Mouse (Mus musculus) CH12.LX (cell line): ENCODE measurements at regions not wholly inside any gene's neighbourhood (a gene's known extent, or its start where the extent isn't known, plus 50 kb on each side); places are given as distances from the start of the nearest gene placed in this dataset.

Source experiments
- DNase-seq: peaks from one replicate; pipeline ENCODE4 v3.0.0-alpha.2; 2013; ENCODE audit errors: extremely low read depth
- H3K27ac ChIP-seq: 2 replicates; pipeline ENCODE4 v1.5.1; 2012; ENCODE audit warnings: low read depth, mild to moderate bottlenecking, control low read depth, moderate library complexity; ENCODE audit not compliant: insufficient read depth
- H3K27me3 ChIP-seq: replicated peaks from 2 replicates; pipeline ENCODE3; 2012; ENCODE audit warnings: inconsistent platforms
- H3K36me3 ChIP-seq, 2 experiments: replicated peaks in 1 of 2; 2 replicates each; pipeline versions ENCODE3 to v1.6.1; 2012; ENCODE audit warnings: inconsistent platforms in 1 of 2, low read length in 1 of 2, mild to moderate bottlenecking in 1 of 2, mixed read lengths in 1 of 2, moderate library complexity in 1 of 2; ENCODE audit not compliant: control insufficient read depth in 1 of 2, insufficient read depth in 1 of 2
- H3K4me1 ChIP-seq, 2 experiments: 2 replicates each; pipeline ENCODE4 v1.6.1; 2012; ENCODE audit warnings: inconsistent platforms in 1 of 2, moderate library complexity in 1 of 2; ENCODE audit not compliant: insufficient read depth in 2 of 2, control insufficient read depth in 1 of 2
- H3K4me2 ChIP-seq: 2 replicates; pipeline ENCODE4 v1.6.1; 2012; ENCODE audit warnings: low read depth, mild to moderate bottlenecking, control low read depth; ENCODE audit not compliant: poor library complexity, insufficient read depth, severe bottlenecking
- H3K4me3 ChIP-seq, 3 experiments: fragments of 150-350 bp in 1 of 3; sonication (generic) in 1 of 3; replicated peaks in 1 of 3; 2 replicates each; pipeline versions ENCODE3 to v1.5.1; 2011 to 2012; ENCODE audit warnings: low read depth in 2 of 3, low read length in 2 of 3, mild to moderate bottlenecking in 2 of 3, moderate library complexity in 2 of 3, control low read depth in 1 of 3, improper control_type of control experiment in 1 of 3, inconsistent platforms in 1 of 3, mixed read lengths in 1 of 3; ENCODE audit not compliant: poor library complexity in 1 of 3
- H3K79me2 ChIP-seq: replicated peaks from 2 replicates; pipeline ENCODE4 v1.6.1; 2012; ENCODE audit warnings: mild to moderate bottlenecking, moderate library complexity; ENCODE audit not compliant: control insufficient read depth, poor library complexity, insufficient read depth, severe bottlenecking; ENCODE audit errors: extremely low read depth
- H3K9ac ChIP-seq: 2 replicates; pipeline ENCODE4 v1.6.1; 2012; ENCODE audit warnings: low read depth, mild to moderate bottlenecking, control low read depth, moderate library complexity; ENCODE audit not compliant: insufficient read depth
- H3K9me3 ChIP-seq: replicated peaks from 2 replicates; pipeline ENCODE3; 2012; ENCODE audit warnings: low read length, inconsistent platforms, mixed read lengths
- BHLHE40 ChIP-seq: IDR thresholded peaks from 2 replicates; pipeline ENCODE4 v1.6.1; 2011; ENCODE audit warnings: mild to moderate bottlenecking, low read depth, low read length, improper control_type of control experiment
- CHD1 ChIP-seq: IDR thresholded peaks from 2 replicates; pipeline ENCODE4 v1.6.1; 2012; ENCODE audit warnings: low read depth, low read length, improper control_type of control experiment, inconsistent platforms
- CHD2 ChIP-seq: IDR thresholded peaks from 2 replicates; pipeline ENCODE4 v1.6.1; 2011; ENCODE audit warnings: low read length, improper control_type of control experiment
- CTCF ChIP-seq, 2 experiments: IDR thresholded peaks in 1 of 2; conservative IDR thresholded peaks in 1 of 2; 2 replicates each; pipeline ENCODE4 v1.5.1; 2011 to 2012; ENCODE audit warnings: low read depth in 2 of 2, low read length in 2 of 2, improper control_type of control experiment in 1 of 2, inconsistent platforms in 1 of 2, mild to moderate bottlenecking in 1 of 2, moderate library complexity in 1 of 2
- E2F4 ChIP-seq: IDR thresholded peaks from 2 replicates; pipeline ENCODE4 v1.6.1; 2011; ENCODE audit warnings: low read depth, low read length, improper control_type of control experiment; ENCODE audit not compliant: insufficient replicate concordance
- ELF1 ChIP-seq: IDR thresholded peaks from 2 replicates; pipeline ENCODE4 v1.6.1; 2014; ENCODE audit warnings: low read depth, mild to moderate bottlenecking, inconsistent platforms, low read length, improper control_type of control experiment
- EP300 ChIP-seq: IDR thresholded peaks from 2 replicates; pipeline ENCODE4 v1.6.1; 2011; ENCODE audit warnings: low read length, improper control_type of control experiment
- ETS1 ChIP-seq: conservative IDR thresholded peaks from 2 replicates; pipeline ENCODE4 v1.6.1; 2012; ENCODE audit warnings: low read depth, mild to moderate bottlenecking, inconsistent platforms, low read length, improper control_type of control experiment, moderate library complexity
- GABPA ChIP-seq: IDR thresholded peaks from 2 replicates; pipeline ENCODE4 v1.6.1; 2012; ENCODE audit warnings: low read depth, low read length, improper control_type of control experiment, inconsistent platforms; ENCODE audit not compliant: insufficient replicate concordance
- JUN ChIP-seq: IDR thresholded peaks from 2 replicates; pipeline ENCODE4 v1.6.1; 2011; ENCODE audit warnings: low read depth, mild to moderate bottlenecking, low read length, improper control_type of control experiment, moderate library complexity; ENCODE audit not compliant: insufficient read depth
- JUND ChIP-seq: conservative IDR thresholded peaks from 2 replicates; pipeline ENCODE4 v1.6.1; 2011; ENCODE audit warnings: low read depth, low read length, improper control_type of control experiment
- KAT2A ChIP-seq: IDR thresholded peaks from 2 replicates; pipeline ENCODE4 v1.6.1; 2012; ENCODE audit warnings: low read length, improper control_type of control experiment, inconsistent platforms; ENCODE audit not compliant: insufficient replicate concordance
- MAFK ChIP-seq: IDR thresholded peaks from 2 replicates; pipeline ENCODE4 v1.6.1; 2011; ENCODE audit warnings: low read length, improper control_type of control experiment; ENCODE audit not compliant: insufficient replicate concordance
- MAX ChIP-seq: IDR thresholded peaks from 2 replicates; pipeline ENCODE4 v1.6.1; 2011; ENCODE audit warnings: low read length, improper control_type of control experiment
- MAZ ChIP-seq: IDR thresholded peaks from 2 replicates; pipeline ENCODE4 v1.6.1; 2012; ENCODE audit warnings: low read depth, mild to moderate bottlenecking, inconsistent platforms, low read length, improper control_type of control experiment, moderate library complexity
- MEF2A ChIP-seq: IDR thresholded peaks from 2 replicates; pipeline ENCODE4 v1.6.1; 2014; ENCODE audit warnings: low read depth, mild to moderate bottlenecking, inconsistent platforms, low read length, improper control_type of control experiment, borderline replicate concordance
- MYC ChIP-seq: IDR thresholded peaks from 2 replicates; pipeline ENCODE4 v1.6.1; 2011; ENCODE audit warnings: low read depth, mild to moderate bottlenecking, improper control_type of control experiment, low read length
- NELFE ChIP-seq: IDR thresholded peaks from 2 replicates; pipeline ENCODE4 v1.6.1; 2011; ENCODE audit warnings: low read depth, low read length, improper control_type of control experiment
- NRF1 ChIP-seq: IDR thresholded peaks from 2 replicates; pipeline ENCODE4 v1.6.1; 2014; ENCODE audit warnings: low read depth, mild to moderate bottlenecking, inconsistent platforms, low read length, improper control_type of control experiment, moderate library complexity
- PAX5 ChIP-seq: IDR thresholded peaks from 2 replicates; pipeline ENCODE4 v1.6.1; 2012; ENCODE audit warnings: low read length, inconsistent platforms, mixed read lengths
- POLR2A ChIP-seq: IDR thresholded peaks from 2 replicates; pipeline ENCODE4 v1.6.1; 2011; ENCODE audit warnings: low read depth, mild to moderate bottlenecking, improper control_type of control experiment, low read length
- POLR2AphosphoS2 ChIP-seq: IDR thresholded peaks from 2 replicates; pipeline ENCODE4 v1.6.1; 2011; ENCODE audit warnings: low read depth, low read length, improper control_type of control experiment
- RAD21 ChIP-seq: IDR thresholded peaks from 2 replicates; pipeline ENCODE4 v1.6.1; 2011; ENCODE audit warnings: low read depth, mild to moderate bottlenecking, low read length, improper control_type of control experiment, moderate library complexity
- RCOR1 ChIP-seq: conservative IDR thresholded peaks from 2 replicates; pipeline ENCODE4 v1.6.1; 2012; ENCODE audit warnings: low read depth, mild to moderate bottlenecking, inconsistent platforms, low read length, improper control_type of control experiment
- SIN3A ChIP-seq: IDR thresholded peaks from 2 replicates; pipeline ENCODE4 v1.6.1; 2012; ENCODE audit warnings: low read length, improper control_type of control experiment, inconsistent platforms
- TBP ChIP-seq: conservative IDR thresholded peaks from 2 replicates; pipeline ENCODE4 v1.6.1; 2011; ENCODE audit warnings: low read depth, low read length, improper control_type of control experiment
- TCF12 ChIP-seq: IDR thresholded peaks from 2 replicates; pipeline ENCODE4 v1.6.1; 2014; ENCODE audit warnings: low read depth, mild to moderate bottlenecking, inconsistent platforms, low read length, improper control_type of control experiment
- UBTF ChIP-seq: IDR thresholded peaks from 2 replicates; pipeline ENCODE4 v1.6.1; 2012; ENCODE audit warnings: low read depth, mild to moderate bottlenecking, inconsistent platforms, low read length, improper control_type of control experiment, moderate library complexity
- USF1 ChIP-seq: IDR thresholded peaks from 2 replicates; pipeline ENCODE4 v1.6.1; 2014; ENCODE audit warnings: low read depth, mild to moderate bottlenecking, inconsistent platforms, low read length, improper control_type of control experiment
- USF2 ChIP-seq: conservative IDR thresholded peaks from 2 replicates; pipeline ENCODE4 v1.6.1; 2011; ENCODE audit warnings: low read depth, low read length, improper control_type of control experiment
- ZC3H11A ChIP-seq: IDR thresholded peaks from 2 replicates; pipeline ENCODE4 v1.6.1; 2012; ENCODE audit warnings: low read depth, mild to moderate bottlenecking, inconsistent platforms, low read length, improper control_type of control experiment
- dilution Hi-C: fragments of 300-500 bp; cut with MboI; formaldehyde crosslinking; loops from 2 replicates; pipeline ENCODE4 v1.14.3; 2020; ENCODE audit warnings: low sequenced_read_pairs; ENCODE audit not compliant: extremely low pct_unique_long_range_greater_than_20kb, extremely low pct_ligation_motif_present
- in situ Hi-C: fragments of 300-500 bp; cut with MboI; formaldehyde crosslinking; loops from 3 replicates; pipeline ENCODE4 v1.14.3; 2019; ENCODE audit warnings: low sequenced_read_pairs, low pct_ligation_motif_present, low pct_unique_long_range_greater_than_20kb, mixed read lengths

DNA sequence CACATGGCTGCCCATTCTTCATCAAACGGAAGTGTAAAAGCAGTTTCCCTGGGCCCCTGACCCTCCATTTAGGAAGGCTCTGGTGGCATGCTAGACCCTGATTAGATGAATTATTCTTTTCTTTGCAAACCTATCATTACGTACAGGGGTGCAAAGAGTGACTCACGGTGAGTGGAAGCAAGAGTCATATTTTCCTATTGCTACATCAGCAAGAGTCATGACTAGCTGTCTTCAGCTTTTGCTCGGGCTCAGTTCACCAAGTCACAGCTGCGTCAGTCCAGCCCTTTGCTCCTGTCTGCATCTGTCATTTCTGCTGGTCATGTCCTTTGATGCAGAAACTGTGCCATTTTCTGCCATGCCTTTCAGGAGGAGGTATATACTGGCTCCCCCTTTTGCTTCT lies 168.7 kb downstream of the Gpam start:
- dilution Hi-C loops: no loop called here
- Histone ChIP-seq H3K9me3 (peaks cover 3% of the 10 kb centered on the region), H3K27me3 (no peaks in the 10 kb centered on the region), H3K9ac (no peak overlapping the region), H3K27ac (no peak overlapping the region), H3K79me2 (no peaks in the 10 kb centered on the region), H3K4me3 (no peak overlapping the region), H3K4me2 (no peak overlapping the region), H3K36me3 (no peaks in the 10 kb centered on the region), H3K4me1 (peaks cover 2 to 9% of the 10 kb centered on the region in 2 experiments; a peak in 2 of 4 replicates)
- TF ChIP-seq MEF2A (no peak), PAX5 (no peak), BHLHE40 (no peak), SIN3A (no peak), CHD2 (no peak), NELFE (no peak), MAZ (no peak), POLR2AphosphoS2 (no peak), ETS1 (peak; percentile 66), NRF1 (no peak), ELF1 (no peak), E2F4 (no peak), GABPA (no peak), RCOR1 (no peak), USF1 (no peak), KAT2A (no peak), MAFK (0 out of 2 replicates have a peak, but pooled peaks have one; percentile 49), CTCF (conservative IDR thresholded peaks at IDR 0.05 in 1 of 2, IDR thresholded peaks at IDR 0.05 in 1 of 2; ENCODE audit: low read depth in 2 of 2, low read length in 2 of 2) (no peak), TCF12 (no peak), RAD21 (no peak), CHD1 (no peak), UBTF (no peak), USF2 (no peak), JUN (peak; percentile 87), MAX (no peak), ZC3H11A (no peak), TBP (no peak), MYC (no peak), EP300 (peak; percentile 61), POLR2A (no peak), JUND (peak; percentile 94)
- in situ Hi-C loops: no loop called here
- peak; percentile 61 for DNase-seq
